Mouse (Mus musculus) Patski (cell line): ENCODE results near the gene Gm2016. TPM values are rescaled to one million over a fixed set of nuclear protein-coding genes. Genes with fewer than 3 reads are reported as not detected.
"Not testable (repeated sequence)": the region's sequence is repeated elsewhere in the genome, so short reads cannot be mapped to it uniquely, and the experiment has no call there.

ENCODE experiments used
- ATAC-seq: fragments of 100-300 bp; one replicate; pipeline ENCODE4 v1.8.0; 2021
- CTCF ChIA-PET: fragments of 350-600 bp; sonication (Branson Sonifier 250); formaldehyde crosslinking; loops from one replicate; lab custom pipeline; 2022; ENCODE audit warnings: inconsistent platforms; lab: Charles Lee
- POLR2A ChIA-PET: fragments of 350-600 bp; sonication (Branson Sonifier 250); formaldehyde crosslinking; loops from one replicate; lab custom pipeline; 2022; ENCODE audit warnings: antibody characterized with exemption, inconsistent platforms; lab: Charles Lee
- DNase-seq: peaks from one replicate; pipeline ENCODE4 v3.0.0-alpha.2; 2011; ENCODE audit warnings: low read depth, low spot score
- H3K27me3 ChIP-seq: fragments of 371-371 bp; one replicate; pipeline ENCODE4 v1.5.1; 2021
- in situ Hi-C: fragments of 300-500 bp; cut with MboI; formaldehyde crosslinking; loops from 3 replicates; pipeline ENCODE4 v1.11.1; 2018; ENCODE audit warnings: low pct_unique_long_range_greater_than_20kb, mixed read lengths
- polyA plus RNA-seq: library from polyadenylated mRNA; unstranded; gene quantifications from one replicate; pipeline ENCODE4 v1.2.3, GENCODE M21; 2021

Gene Gm2016
- 0.39 TPM for polyA plus RNA-seq

DNA sequence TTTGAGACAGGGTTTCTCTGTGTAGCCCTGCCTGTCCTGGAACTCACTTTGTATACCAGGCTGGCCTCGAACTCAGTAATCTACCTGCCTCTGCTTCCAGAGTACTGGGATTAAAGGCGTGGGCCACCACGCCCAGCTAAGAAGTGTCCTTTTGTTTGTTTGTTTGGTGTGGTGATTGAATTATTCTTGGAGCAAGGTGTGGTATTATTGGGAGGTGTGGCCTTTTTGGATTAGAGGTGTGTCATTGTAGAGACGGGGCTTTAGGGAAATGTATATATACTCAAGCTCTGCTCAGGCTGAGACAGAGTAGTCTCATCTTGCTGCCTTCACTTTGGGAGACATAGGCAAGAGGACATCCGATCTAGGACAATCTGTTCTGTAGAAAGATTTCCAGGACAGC is at the start of gene Gm2016:
Gm2016 (plus strand) TSS at position 301 of the 400 bp plus-strand sequence.
- ATAC-seq, POLR2A ChIA-PET, DNase-seq, H3K27me3 ChIP-seq, CTCF ChIA-PET, in situ Hi-C loops: not testable (repeated sequence)

DNA sequence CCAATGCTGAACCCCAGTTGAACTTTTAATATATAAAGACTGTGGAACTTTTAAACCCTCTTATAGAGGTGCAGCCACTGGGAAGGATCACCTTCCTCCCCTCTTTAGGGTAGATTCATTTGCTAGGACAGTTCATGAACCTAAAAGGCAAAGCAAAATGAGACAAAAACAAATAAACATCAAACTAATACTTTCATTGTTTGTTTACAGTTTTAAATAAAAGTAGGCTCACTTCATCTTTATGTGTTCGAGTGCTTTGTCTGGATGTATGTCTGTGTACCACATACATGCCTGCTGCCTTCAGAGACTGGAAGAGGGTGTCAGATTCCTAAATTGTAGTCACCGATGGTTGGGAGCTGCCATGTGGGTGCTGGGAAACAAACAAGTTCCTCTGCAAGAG is 31.6 kb upstream of the Gm2016 start, which contains the start of gene Gm2001:
Gm2001 (minus strand) TSS at position 101 of the 400 bp plus-strand sequence.
- CTCF ChIA-PET, POLR2A ChIA-PET, ATAC-seq, DNase-seq, in situ Hi-C loops, H3K27me3 ChIP-seq: not testable (repeated sequence)

DNA sequence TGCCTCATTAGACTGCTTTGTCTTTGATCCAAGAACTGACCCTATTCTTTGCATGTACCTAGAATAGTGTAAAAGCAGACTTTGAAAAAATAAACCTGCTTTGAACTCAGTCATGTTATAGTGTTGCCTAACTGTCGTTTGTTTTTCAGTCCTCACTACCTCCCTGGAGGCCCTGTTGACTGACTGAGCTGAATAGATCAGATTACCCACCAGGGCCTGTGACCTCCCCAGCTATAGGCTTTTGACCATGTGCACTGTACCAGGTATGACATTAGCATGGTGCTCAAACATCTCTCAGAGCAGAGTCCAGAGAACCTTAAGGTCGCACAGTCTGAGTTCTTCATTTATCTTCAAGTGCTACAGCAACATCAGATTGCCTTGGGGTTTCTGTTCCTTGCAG is 23.2 kb upstream of the Gm2016 start:
- DNase-seq, in situ Hi-C loops, H3K27me3 ChIP-seq, CTCF ChIA-PET, POLR2A ChIA-PET, ATAC-seq: not testable (repeated sequence)

DNA sequence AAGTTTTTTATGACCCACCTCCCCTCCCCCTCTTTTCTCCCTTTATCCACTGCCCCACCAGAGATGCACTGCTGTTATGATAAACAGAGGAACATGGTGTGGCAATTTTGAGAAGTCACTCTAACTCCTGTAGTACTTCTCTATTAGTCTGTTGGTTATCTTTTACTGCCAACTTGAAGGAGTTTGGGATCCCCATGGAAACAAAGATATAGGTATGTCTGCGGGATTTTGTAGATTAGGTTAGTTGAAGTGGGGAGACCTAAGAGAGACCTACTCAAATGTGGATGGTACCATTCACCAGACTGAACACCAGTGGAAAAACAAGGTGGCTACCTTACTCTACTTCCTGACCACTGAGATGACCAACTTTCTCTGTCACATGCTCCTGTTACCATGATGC is 17.8 kb upstream of the Gm2016 start:
- ATAC-seq, H3K27me3 ChIP-seq, POLR2A ChIA-PET, in situ Hi-C loops, DNase-seq, CTCF ChIA-PET: not testable (repeated sequence)

DNA sequence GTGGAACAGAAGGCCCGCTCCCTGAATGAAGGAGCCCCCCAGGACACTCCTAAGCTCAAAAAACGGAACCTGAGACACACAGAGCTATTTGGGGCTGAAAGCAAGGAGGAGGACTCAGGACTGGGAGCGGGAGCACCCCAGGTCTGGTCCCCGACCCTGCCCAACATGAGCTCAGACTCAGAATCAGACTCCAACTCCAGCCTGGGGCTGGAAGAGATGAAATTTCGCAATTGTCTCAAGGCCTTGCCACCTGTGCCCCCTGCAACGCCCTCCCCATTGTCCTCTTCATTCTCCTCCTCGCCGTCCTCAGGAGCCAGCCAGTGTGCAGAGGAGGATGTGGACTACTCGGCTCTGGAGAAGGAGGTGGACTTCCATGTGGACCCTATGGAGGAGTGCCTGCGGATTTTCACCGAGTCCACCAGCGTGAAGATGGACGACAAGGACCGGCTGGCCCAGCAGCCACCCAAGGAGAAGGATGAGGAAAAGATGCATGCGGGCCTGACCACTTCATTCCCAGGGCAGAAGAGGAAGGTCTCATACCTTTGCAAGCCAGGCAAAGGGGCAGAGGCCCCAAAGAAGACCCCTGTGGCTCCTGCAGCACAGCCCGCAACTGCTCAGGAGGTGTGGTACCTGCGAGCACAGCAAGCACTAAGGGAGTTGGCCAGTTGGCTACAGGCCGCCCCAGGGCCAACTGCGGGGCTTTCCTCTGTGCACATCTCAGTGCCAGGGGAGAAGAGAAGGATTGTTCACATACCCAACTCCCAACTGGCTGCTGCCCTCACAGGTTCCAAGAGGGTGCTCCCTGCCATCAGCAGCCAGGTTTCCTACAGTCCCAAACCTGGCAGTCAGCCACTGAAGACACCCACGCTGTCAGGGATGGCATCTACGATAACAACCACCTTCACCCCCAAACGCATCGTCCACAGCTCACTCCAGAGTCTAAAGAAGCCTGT is 11.9 kb upstream of the Gm2016 start:
- DNase-seq, ATAC-seq, POLR2A ChIA-PET, in situ Hi-C loops, H3K27me3 ChIP-seq, CTCF ChIA-PET: not testable (repeated sequence)

DNA sequence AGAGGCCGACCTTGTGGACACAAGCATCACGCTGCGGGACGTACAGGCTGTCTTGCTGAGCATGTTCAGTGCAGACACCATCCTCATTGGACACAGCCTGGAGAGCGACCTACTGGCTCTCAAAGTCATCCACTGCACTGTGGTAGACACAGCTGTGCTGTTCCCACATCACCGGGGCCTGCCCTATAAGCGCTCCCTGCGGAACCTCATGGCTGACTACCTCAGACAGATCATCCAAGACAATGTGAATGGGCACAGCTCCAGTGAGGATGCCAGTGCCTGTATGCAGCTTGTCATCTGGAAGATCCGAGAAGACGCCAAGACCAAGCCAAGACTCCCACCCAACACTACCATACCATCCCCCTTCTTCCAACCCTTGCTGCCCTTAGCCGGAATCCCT is 10.2 kb upstream of the Gm2016 start:
- DNase-seq, in situ Hi-C loops, CTCF ChIA-PET, POLR2A ChIA-PET, H3K27me3 ChIP-seq, ATAC-seq: not testable (repeated sequence)

DNA sequence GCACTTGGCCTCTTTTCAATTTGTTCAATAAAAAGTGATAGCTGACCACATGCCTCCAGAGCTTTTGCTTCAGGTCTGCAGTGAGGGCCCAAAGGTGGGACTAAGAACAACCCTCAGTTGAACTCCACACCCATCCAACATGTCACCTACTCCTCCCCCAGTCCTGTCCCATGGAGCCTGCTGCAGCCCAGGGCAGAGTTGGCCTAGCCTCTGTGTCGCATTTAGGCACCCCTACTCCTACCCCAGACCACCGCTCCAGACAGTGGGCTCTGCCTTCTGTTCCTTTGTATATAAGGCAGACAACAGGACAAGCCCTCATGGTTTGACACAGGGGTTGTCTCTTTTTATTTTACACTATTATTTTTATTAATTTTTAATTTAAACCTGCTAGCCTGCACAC is 9.8 kb upstream of the Gm2016 start:
- ATAC-seq, in situ Hi-C loops: not testable (repeated sequence)

DNA sequence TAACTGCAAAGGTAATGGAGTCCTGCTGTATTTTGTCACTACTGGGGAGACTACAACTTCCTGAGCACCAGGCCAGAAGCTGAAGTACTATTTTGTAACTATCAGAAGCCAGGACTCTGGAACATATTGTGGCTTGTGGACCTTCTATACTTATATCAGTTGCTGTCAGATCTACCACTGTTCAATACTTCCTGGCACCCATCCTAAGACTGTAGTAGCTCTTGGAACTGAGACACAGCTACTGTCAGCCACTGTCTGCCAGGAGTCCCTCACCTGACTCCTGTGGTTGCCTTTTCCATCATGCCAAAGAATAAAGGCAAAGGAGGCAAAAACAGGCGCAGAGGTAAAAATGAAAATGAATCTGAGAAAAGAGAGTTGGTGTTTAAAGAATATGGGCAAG is 21.2 kb downstream of the Gm2016 start, which contains the start of gene Gm2022:
Gm2022 (plus strand) TSS at position 301 of the 400 bp plus-strand sequence.
- POLR2A ChIA-PET, DNase-seq, CTCF ChIA-PET, H3K27me3 ChIP-seq, ATAC-seq: not testable (repeated sequence)
- in situ Hi-C loops, result loop anchor here (10.0 kb wide), 1 partner anchor 360 kb away; the partner anchor contains the start of gene Gm8332

More for the DNA sequence above, 9.8 kb upstream of the Gm2016 start:
- CTCF ChIA-PET, DNase-seq, H3K27me3 ChIP-seq, POLR2A ChIA-PET: not testable (repeated sequence)

DNA sequence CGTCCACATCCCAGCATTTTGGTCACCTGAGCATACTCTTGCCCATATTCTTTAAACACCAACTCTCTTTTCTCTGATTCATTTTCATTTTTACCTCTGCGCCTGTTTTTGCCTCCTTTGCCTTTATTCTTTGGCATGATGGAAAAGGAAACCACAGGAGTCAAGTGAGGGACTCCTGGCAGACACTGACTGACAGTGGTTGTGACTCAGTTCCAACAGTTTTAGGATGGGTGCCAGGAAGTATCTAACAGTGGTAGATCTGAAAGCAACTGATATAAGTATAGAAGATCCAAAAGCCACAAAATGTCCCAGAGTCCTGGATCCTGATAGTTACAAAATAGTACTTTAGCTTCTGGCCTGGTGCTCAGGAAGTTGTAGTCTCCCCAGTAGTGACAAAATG is 45.8 kb downstream of the Gm2016 start, which contains the start of gene Gm2035:
Gm2035 (minus strand) TSS at position 137 of the 400 bp plus-strand sequence.
- CTCF ChIA-PET, DNase-seq: not testable (repeated sequence)

More for the DNA sequence above, 45.8 kb downstream of the Gm2016 start, which contains the start of gene Gm2035:
- in situ Hi-C loops, POLR2A ChIA-PET, H3K27me3 ChIP-seq, ATAC-seq: not testable (repeated sequence)

Other genes starting within 250 kb of the Gm2016 start
- gene Gm16381, start 229.5 kb upstream of the Gm2016 start, polyA plus RNA-seq, result not detected
- gene Gm21319, start 98.3 kb upstream of the Gm2016 start, polyA plus RNA-seq, result not detected
- not detected for gene Gm21936, start 78.6 kb upstream of the Gm2016 start, polyA plus RNA-seq
- not detected for gene BB287469, start 57.5 kb upstream of the Gm2016 start, polyA plus RNA-seq
- not detected for gene Gm2001, start 31.7 kb upstream of the Gm2016 start, polyA plus RNA-seq
- gene Gm2022, start 21.3 kb downstream of the Gm2016 start, polyA plus RNA-seq, result 0.32 TPM
- gene Gm2035, start 45.8 kb downstream of the Gm2016 start, polyA plus RNA-seq, result not detected
- 0.03 TPM for gene Gm2042, start 80.0 kb downstream of the Gm2016 start, polyA plus RNA-seq
- gene Gm2075, start 137.8 kb downstream of the Gm2016 start, polyA plus RNA-seq, result not detected
- gene Gm6803, start 144.7 kb downstream of the Gm2016 start, polyA plus RNA-seq, result not detected
- not detected for gene Gm2056, start 152.9 kb downstream of the Gm2016 start, polyA plus RNA-seq
- not detected for gene Gm16368, start 209.6 kb downstream of the Gm2016 start, polyA plus RNA-seq